Mouse (Mus musculus) CH12F3 (cell line): ENCODE results near the gene Ear14.
"Not testable (repeated sequence)": the region's sequence is repeated elsewhere in the genome, so short reads cannot be mapped to it uniquely, and the experiment has no call there.

ENCODE experiments used
- in situ Hi-C: fragments of 300-500 bp; cut with MboI; formaldehyde crosslinking; loops from 2 replicates; pipeline ENCODE4 v1.14.3; 2020; ENCODE audit warnings: low sequenced_read_pairs

Gene Ear14

DNA sequence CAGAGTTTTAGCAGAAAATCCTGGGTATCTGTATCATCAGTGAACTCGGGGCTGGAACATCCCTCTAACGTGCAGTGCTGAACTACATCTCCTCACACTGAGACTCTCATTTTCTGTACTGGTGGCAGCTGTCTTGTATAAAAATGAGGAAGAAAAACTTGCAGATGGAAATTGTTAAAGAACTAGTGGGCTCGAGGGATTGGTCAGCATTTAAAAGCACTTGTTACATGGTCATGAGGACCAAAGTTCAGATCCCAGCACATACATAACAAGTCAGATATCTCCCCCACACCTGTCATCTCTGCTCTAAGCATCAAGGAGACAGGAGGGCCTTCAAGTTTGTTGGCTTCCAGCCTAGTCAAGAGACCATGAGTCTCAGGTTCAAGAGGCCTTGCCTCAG is 47.2 kb downstream of the Ear14 start:
- in situ Hi-C loops: no loop called here

DNA sequence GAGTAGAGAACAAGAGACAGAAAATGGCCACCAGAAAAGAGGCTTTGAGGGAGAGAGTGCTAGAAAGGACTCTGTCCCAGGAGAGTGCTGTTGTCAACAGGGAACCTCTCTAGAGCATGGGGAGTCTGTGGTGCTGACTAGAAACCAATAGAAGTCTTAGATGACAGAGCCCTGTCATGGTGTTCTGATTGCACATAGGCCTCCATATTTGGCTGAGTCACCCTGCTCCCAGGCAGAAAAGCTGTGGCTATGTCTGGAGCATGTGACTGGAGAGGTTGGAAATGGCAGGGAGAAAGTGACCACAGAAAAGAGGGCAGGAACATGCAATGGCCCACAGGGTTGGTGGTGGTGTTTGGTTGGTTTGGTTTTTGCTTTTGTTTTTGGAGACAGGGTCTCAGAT is 49.0 kb downstream of the Ear14 start:
- in situ Hi-C loops: not testable (repeated sequence)

DNA sequence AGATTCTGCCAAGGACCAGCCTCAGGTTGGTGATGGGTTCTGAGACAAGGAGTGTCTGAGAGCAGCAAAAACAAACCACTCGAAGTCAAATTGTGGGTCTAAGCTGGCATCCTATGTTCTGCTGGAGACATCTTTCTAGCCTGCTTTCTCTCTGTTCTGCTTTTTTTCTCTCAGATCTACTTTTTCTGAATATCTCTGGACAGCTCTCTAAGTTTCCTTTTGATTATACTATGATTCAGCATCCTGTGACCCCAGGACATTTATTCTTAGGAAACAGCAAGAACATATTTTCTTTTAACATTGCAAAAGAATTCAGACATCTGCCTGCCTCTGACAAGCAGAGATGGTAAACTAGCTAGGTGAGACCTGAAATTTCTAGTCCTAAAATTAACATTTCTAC is 50.4 kb downstream of the Ear14 start:
- in situ Hi-C loops: no loop called here
